Mouse (Mus musculus): Measurements from ENCODE around the gene Mymx.

GRCm38 (mm10) chr17:45598891-45599290 is 3.0 kb downstream of the Mymx start:
- TF ChIP-seq CTCF (IDR thresholded peaks at IDR 0.05; ENCODE audit: insufficient read depth, low read depth, low read length) (no peak), POLR2A (IDR thresholded peaks at IDR 0.05; ENCODE audit: insufficient read depth, low read depth, low read length) (no peak)
